Mouse (Mus musculus) retina, embryonic 14.5 days (tissue): ENCODE data around the gene Lrrc3.

ENCODE experiments used
- DNase-seq: peaks from one replicate; pipeline ENCODE4 v3.0.0-alpha.2; 2015; ENCODE audit warnings: low spot score

Gene Lrrc3

GRCm38 (mm10) chr10:77867546-77867945, 34.8 kb downstream of the Lrrc3 start:
- DNase-seq, result no peak

GRCm38 (mm10) chr10:77864762-77865143, 37.6 kb downstream of the Lrrc3 start:
- no peak for DNase-seq

GRCm38 (mm10) chr10:77864067-77864761, 38.1 kb downstream of the Lrrc3 start:
- DNase-seq, result peak; percentile 73

GRCm38 (mm10) chr10:77861675-77862074, 40.7 kb downstream of the Lrrc3 start, which contains the start of gene Gm3285:
TSS of gene Gm3285 (plus strand) at chr10:77861975.
- DNase-seq, result no peak

- no peak for DNase-seq
Observed at GRCm38 (mm10) chr10:77852559-77852958, 49.8 kb downstream of the Lrrc3 start, which contains the start of gene Gm10318. TSS of gene Gm10318 (plus strand) at chr10:77852859.
